Mouse (Mus musculus): ENCODE data around the gene Tmod3.

Tmod3 gene

GRCm38 (mm10) chr9:75559512-75560012 lies at the start of gene Tmod3:
Gene Tmod3 (minus strand): TSS chr9:75559657.
- DNase-seq: peak; percentile 97

GRCm38 (mm10) chr9:75607496-75607895 lies 48.0 kb upstream of the Tmod3 start:
- DNase-seq: no peak

- DNase-seq: no peak
Measured at GRCm38 (mm10) chr9:75601510-75601909, 42.1 kb upstream of the Tmod3 start.

GRCm38 (mm10) chr9:75600166-75600934 lies 40.9 kb upstream of the Tmod3 start:
- peak; percentile 71 to 78 for DNase-seq

- DNase-seq: peak; percentile 76 to 77
Measured at GRCm38 (mm10) chr9:75599191-75599841, 39.9 kb upstream of the Tmod3 start.

GRCm38 (mm10) chr9:75597596-75597995 lies 38.1 kb upstream of the Tmod3 start:
- DNase-seq: no peak

- DNase-seq: peak in 1 of 2 experiments; percentile 21
Measured at GRCm38 (mm10) chr9:75597036-75597435, 37.6 kb upstream of the Tmod3 start.

GRCm38 (mm10) chr9:75593481-75593880 lies 34.0 kb upstream of the Tmod3 start:
- DNase-seq: no peak

- no peak for DNase-seq
Measured at GRCm38 (mm10) chr9:75589850-75590790, 30.7 kb upstream of the Tmod3 start.

- peak; percentile 29 to 35 for DNase-seq
Measured at GRCm38 (mm10) chr9:75581694-75582350, 22.4 kb upstream of the Tmod3 start.

- no peak for DNase-seq
Measured at GRCm38 (mm10) chr9:75579321-75579720, 19.9 kb upstream of the Tmod3 start.

GRCm38 (mm10) chr9:75571036-75571942 lies 11.8 kb upstream of the Tmod3 start:
- DNase-seq: no peak

- DNase-seq: no peak
Measured at GRCm38 (mm10) chr9:75568399-75568798, 8.9 kb upstream of the Tmod3 start.

GRCm38 (mm10) chr9:75564892-75565291 lies 5.4 kb upstream of the Tmod3 start:
- DNase-seq: no peak

- no peak for DNase-seq
Measured at GRCm38 (mm10) chr9:75563622-75564021, 4.2 kb upstream of the Tmod3 start.

- no peak for DNase-seq
Measured at GRCm38 (mm10) chr9:75563176-75563575, 3.7 kb upstream of the Tmod3 start.

GRCm38 (mm10) chr9:75561040-75561669 lies 1.7 kb upstream of the Tmod3 start:
- no peak for DNase-seq

GRCm38 (mm10) chr9:75560353-75560752 lies 896 bp upstream of the Tmod3 start:
- no peak for DNase-seq

GRCm38 (mm10) chr9:75558812-75559511 lies 495 bp downstream of the Tmod3 start:
- no peak for DNase-seq

GRCm38 (mm10) chr9:75558360-75558759 lies 1.1 kb downstream of the Tmod3 start:
- DNase-seq: no peak

Measured in cerebellum, postnatal 14 days (tissue).